Mouse (Mus musculus): ENCODE results near the gene Trp53bp2.

The Trp53bp2 gene

GRCm38 (mm10) chr1:182460291-182461244 is 51.6 kb downstream of the Trp53bp2 start:
- DNase-seq (ENCODE audit: extremely low spot score, low spot score) = no peak

- DNase-seq (ENCODE audit: extremely low spot score, low spot score) = no peak
Measured at GRCm38 (mm10) chr1:182461261-182461660, 52.3 kb downstream of the Trp53bp2 start.

GRCm38 (mm10) chr1:182461813-182462212 is 52.8 kb downstream of the Trp53bp2 start:
- no peak for DNase-seq (ENCODE audit: extremely low spot score, low spot score)

GRCm38 (mm10) chr1:182465309-182465708 is 56.3 kb downstream of the Trp53bp2 start:
- no peak for DNase-seq (ENCODE audit: extremely low spot score, low spot score)

GRCm38 (mm10) chr1:182465978-182466377 is 57.0 kb downstream of the Trp53bp2 start:
- DNase-seq (ENCODE audit: extremely low spot score, low spot score) = no peak

GRCm38 (mm10) chr1:182475005-182475796 is 66.2 kb downstream of the Trp53bp2 start:
- DNase-seq (ENCODE audit: extremely low spot score, low spot score) = no peak

GRCm38 (mm10) chr1:182478935-182479334 is 70.0 kb downstream of the Trp53bp2 start:
- no peak for DNase-seq (ENCODE audit: extremely low spot score, low spot score)

- no peak for DNase-seq (ENCODE audit: extremely low spot score, low spot score)
Measured at GRCm38 (mm10) chr1:182481138-182481537, 72.2 kb downstream of the Trp53bp2 start.

GRCm38 (mm10) chr1:182481646-182482295 is 72.8 kb downstream of the Trp53bp2 start:
- DNase-seq (ENCODE audit: extremely low spot score, low spot score) = no peak

GRCm38 (mm10) chr1:182482991-182483909 is 74.3 kb downstream of the Trp53bp2 start:
- no peak for DNase-seq (ENCODE audit: extremely low spot score, low spot score)

- DNase-seq (ENCODE audit: extremely low spot score, low spot score) = no peak
Measured at GRCm38 (mm10) chr1:182483910-182484274, 74.9 kb downstream of the Trp53bp2 start.

GRCm38 (mm10) chr1:182488503-182488902 is 79.5 kb downstream of the Trp53bp2 start:
- no peak for DNase-seq (ENCODE audit: extremely low spot score, low spot score)

- peak; percentile 88 for DNase-seq (ENCODE audit: extremely low spot score, low spot score)
Measured at GRCm38 (mm10) chr1:182489803-182490452, 81.0 kb downstream of the Trp53bp2 start.

- no peak for DNase-seq (ENCODE audit: extremely low spot score, low spot score)
Measured at GRCm38 (mm10) chr1:182490568-182490967, 81.6 kb downstream of the Trp53bp2 start.

- no peak for DNase-seq (ENCODE audit: extremely low spot score, low spot score)
Measured at GRCm38 (mm10) chr1:182491839-182492238, 82.9 kb downstream of the Trp53bp2 start.

- no peak for DNase-seq (ENCODE audit: extremely low spot score, low spot score)
Measured at GRCm38 (mm10) chr1:182494285-182495145, 85.5 kb downstream of the Trp53bp2 start.

GRCm38 (mm10) chr1:182496685-182497084 is 87.7 kb downstream of the Trp53bp2 start:
- DNase-seq (ENCODE audit: extremely low spot score, low spot score) = no peak

- no peak for DNase-seq (ENCODE audit: extremely low spot score, low spot score)
Measured at GRCm38 (mm10) chr1:182497736-182498135, 88.8 kb downstream of the Trp53bp2 start.

- no peak for DNase-seq (ENCODE audit: extremely low spot score, low spot score)
Measured at GRCm38 (mm10) chr1:182499443-182500089, 90.6 kb downstream of the Trp53bp2 start.

Data from neural tube, embryonic 10.5 days (tissue).